Mouse (Mus musculus): ENCODE results near the gene Dmrt1.

DNA sequence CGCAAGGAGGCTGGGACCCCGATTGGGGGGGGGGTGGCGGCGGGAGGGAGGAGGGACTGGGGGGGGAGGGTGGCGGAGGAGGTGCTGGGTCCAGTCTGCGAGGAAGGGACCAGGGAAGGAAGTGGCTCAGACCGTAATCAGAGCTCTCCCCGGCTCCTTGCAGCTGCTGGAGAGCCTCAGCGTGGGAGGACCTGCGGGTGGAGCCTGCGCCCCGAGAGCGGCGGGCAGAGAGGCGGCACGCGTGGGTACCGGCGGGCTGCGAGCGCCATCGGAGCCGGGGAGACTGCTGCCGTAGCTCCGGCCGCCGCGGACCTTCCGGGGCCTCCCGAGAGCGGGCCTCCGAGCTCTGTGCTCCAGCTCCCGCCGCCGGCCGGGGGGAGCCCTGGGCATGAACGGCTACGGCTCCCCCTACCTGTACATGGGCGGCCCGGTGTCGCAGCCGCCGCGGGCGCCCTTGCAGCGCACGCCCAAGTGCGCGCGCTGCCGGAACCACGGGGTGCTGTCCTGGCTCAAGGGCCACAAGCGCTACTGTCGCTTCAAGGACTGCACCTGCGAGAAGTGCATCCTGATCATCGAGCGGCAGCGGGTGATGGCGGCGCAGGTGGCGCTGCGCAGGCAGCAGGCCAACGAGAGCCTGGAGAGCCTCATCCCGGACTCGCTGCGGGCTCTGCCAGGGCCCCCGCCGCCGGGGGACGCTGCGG, 105.1 kb downstream of the Dmrt1 start:
- TF ChIP-seq CTCF (conservative IDR thresholded peaks at IDR 0.05 in 1 of 2, IDR thresholded peaks at IDR 0.05 in 1 of 2; ENCODE audit: low read depth in 2 of 2, low read length in 2 of 2) (no peak), RAD21 (IDR thresholded peaks at IDR 0.05; ENCODE audit: low read depth, low read length) (no peak), MAX (IDR thresholded peaks at IDR 0.05; ENCODE audit: low read length) (no peak)
